Mouse (Mus musculus): ENCODE results near the gene Mrpl30.

Gene Mrpl30

GRCm38 (mm10) chr1:37890025-37890652 is at the start of gene Mrpl30, which contains the start of gene Mitd1:
Gene Mrpl30, plus strand, starts transcription at chr1:37890477.
Gene Mitd1, minus strand, starts transcription at chr1:37890411.
- DNase-seq (ENCODE audit: low spot score in 2 of 2): peak; percentile 76 to 83

GRCm38 (mm10) chr1:37846878-37847277 is 43.4 kb upstream of the Mrpl30 start:
- DNase-seq (ENCODE audit: low spot score in 2 of 2): no peak

- DNase-seq (ENCODE audit: low spot score in 2 of 2): no peak
Observed at GRCm38 (mm10) chr1:37850696-37851095, 39.6 kb upstream of the Mrpl30 start.

DNA sequence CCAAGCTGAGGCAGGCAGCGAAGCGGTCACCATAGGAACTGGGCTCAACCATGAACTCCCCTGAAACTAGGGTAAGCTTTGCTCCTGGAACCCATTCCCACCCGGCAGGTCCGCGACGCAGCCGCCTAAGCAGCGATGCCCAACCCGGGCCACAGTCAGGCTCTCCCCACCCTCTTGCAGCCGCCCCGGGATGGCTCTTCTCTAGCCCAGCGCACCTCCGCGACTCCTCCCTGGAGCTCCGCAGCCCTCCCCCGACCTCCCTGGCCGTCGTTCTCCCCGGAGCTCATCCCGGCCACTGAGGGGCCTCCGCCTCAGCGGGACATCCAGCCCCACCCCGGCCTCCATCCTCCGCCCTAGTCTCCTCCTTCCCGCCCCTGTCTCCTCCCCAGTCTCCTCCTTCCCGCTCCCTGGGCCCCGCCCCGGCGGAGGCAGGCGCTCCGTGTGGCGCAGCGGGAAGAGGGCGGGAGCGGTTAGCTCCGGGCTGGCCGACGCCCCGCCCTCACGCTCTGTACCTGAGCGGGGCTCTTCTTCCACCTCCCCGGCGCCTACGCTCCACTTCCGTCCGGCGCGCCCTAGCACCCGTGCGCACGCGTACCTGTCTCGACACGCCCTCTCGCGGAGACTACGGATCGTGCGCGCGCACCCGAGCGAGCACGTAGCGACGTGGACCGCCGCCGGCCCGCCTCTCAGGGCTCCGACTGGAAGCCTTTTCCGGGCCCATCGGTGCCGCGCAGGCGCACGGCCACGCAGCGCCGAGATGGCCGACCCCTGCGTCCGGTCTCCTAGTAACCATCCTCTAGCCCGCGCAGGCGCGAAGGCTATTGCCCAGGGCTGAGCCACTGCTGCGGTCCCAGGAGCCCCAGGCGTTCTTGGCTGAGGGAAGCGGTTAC is 25.5 kb upstream of the Mrpl30 start:
- peak; percentile 99 to 100 for DNase-seq (ENCODE audit: low spot score in 2 of 2)

DNA sequence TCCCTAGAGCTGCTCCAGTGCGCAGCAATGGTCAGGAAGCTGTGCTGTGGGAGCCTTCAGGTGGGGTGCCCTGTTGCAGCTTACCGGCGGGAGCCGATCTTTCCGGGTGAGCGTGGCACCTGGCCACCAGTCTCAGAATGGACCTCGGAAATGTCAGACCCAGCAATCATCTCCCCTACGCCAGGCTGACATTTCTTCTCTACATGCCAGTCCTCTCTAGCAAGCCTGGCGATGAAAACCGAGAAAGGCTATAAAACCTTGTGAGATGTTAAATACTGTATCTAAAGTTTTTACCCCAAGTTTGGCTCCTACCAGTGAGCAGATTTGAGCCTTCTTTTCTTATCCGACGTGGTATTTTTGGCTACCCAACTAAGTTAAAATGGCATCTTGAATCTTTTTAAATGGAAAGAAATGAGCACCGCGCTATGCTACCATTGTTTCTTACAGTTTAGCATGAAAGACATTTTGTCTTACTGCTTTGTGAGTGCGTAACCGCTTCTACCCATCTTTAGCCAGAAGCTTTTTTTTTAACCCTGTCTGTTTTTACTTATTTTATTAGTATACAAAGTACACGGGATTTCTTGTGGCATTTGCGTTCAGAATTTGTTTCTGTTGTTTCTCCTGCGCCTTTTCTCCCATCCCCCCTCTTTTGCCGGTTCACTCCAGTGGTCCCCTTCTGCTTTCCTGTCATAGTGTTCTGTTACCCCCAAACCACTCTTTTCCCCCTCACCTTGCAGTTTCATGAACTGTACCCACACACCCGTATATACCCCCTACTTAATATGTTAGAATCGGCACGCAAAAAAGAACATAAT is 24.7 kb upstream of the Mrpl30 start:
- DNase-seq (ENCODE audit: low spot score in 2 of 2): no peak

- DNase-seq (ENCODE audit: low spot score in 2 of 2): no peak
Observed at GRCm38 (mm10) chr1:37866286-37866685, 24.0 kb upstream of the Mrpl30 start, which contains the start of gene Tsga10. Gene Tsga10, minus strand, starts transcription at chr1:37866429.

DNA sequence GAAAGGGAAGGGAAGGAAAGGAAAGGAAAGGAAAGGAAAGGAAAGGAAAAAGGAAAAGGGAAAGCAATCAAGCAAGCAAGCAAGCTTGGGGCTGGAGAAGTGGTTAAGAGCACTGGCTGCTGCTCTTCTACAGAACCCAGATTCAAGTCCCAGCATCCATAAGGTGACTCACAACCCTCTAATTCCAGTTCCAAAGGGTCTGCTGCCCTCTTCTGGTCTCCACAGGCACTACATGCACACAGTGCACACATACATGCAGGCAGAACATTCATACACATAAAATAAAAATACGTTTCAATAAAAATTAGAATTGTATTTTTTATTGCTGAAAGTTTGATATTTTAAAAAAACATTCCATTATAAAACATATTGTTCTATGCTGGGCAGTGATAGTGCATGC is 23.2 kb upstream of the Mrpl30 start:
- DNase-seq (ENCODE audit: low spot score in 2 of 2): peak; percentile 48 to 49

DNA sequence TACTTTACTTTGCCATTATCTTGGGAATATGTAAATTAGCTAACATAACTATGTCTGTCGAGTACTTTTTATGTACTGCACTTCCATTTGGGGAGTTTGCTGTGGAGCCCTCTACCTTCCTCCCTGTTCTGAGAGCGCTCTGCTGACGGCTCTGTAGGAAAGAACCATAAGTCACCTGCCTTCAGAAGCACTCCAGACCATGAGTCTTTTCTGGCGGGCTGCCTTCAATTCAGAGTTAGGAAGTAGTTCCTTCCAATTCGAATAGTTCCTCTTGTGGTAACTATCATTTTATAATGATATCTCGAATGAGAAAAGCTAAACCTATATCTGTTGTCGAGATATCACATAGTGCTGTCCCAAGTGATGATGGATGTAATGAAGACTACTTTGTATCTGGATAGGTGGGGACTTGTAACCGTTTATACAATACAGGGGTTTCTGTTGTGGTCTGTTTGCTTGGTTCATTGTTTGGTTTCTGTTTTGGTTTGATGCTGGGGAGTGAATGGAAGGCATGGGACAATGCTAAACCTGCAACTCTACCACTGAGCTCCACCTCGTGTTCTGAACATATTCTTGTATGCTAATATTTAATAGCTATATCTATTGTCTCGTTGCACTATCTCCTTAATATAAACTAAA is 22.5 kb upstream of the Mrpl30 start:
- DNase-seq (ENCODE audit: low spot score in 2 of 2): no peak

GRCm38 (mm10) chr1:37868640-37869039 is 21.6 kb upstream of the Mrpl30 start:
- no peak for DNase-seq (ENCODE audit: low spot score in 2 of 2)

GRCm38 (mm10) chr1:37869362-37869761 is 20.9 kb upstream of the Mrpl30 start:
- no peak for DNase-seq (ENCODE audit: low spot score in 2 of 2)

- DNase-seq (ENCODE audit: low spot score in 2 of 2): peak in 1 of 2 experiments; percentile 9
Observed at GRCm38 (mm10) chr1:37871704-37872103, 18.6 kb upstream of the Mrpl30 start, which contains the start of gene Lipt1. Gene Lipt1, plus strand, starts transcription at chr1:37871738.

DNA sequence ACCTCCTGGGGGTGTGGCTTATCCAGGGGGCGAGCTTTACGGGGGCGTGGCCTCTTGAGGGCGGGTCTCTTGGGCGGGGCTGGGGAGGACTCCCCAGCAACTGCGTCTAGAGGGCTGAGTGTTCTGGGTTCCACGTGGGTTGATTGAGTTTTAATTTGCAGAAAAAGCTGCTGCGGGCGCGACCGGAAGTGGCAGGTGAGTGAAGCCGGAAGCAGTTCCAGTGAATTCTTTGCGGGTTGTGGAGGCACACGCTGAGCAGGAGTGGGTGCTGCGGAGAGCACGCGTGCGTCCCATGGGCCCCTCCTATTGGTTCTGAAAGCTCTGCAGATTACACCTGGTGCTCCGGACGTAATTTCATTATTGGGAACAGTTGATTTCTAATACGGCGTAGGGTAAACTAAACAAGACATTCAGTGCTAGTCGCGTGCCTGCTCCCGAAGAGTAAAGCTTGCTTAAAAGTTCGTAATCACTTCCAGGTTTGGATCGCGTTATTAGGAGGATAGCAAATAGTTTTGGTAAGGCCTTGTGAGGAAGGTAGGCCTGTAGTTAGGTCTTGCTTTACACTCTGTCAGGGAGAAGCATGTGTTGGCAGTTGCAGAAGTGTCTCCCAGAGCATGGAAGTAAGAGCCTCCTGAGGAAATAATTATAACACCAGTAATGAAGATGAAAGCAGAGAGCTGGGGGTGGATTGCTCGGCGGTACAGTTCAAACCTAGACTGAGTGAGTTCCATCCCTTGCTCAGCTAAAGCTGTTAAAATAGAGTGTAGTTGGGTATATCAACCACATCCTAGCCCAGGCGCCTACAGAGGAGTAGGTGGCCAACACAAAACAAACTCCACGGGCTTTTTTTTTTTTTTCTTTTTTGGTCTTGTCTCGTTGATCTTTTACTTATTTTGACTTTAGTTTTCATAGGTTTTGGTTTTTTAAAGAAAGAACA is 17.9 kb upstream of the Mrpl30 start:
- DNase-seq (ENCODE audit: low spot score in 2 of 2): peak; percentile 79 to 83

DNA sequence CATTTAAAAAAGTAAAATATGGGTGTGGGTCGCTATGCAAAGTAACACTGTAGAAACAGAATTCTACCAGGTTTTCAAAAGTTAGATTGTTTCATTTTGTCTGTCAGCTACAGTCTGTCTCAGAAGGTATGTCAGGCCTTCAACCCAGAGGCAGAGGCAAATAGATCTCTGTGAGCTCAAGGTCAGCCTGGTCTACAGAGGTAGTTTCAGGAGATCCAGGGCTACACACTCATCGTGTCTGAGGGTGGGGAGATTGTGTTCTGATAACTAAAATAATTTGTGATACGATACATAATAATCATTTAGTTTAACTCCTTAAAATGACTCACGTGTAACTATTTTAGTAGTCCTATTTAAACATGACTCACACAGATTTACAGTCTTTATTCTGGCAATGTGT is 17.1 kb upstream of the Mrpl30 start:
- no peak for DNase-seq (ENCODE audit: low spot score in 2 of 2)

DNA sequence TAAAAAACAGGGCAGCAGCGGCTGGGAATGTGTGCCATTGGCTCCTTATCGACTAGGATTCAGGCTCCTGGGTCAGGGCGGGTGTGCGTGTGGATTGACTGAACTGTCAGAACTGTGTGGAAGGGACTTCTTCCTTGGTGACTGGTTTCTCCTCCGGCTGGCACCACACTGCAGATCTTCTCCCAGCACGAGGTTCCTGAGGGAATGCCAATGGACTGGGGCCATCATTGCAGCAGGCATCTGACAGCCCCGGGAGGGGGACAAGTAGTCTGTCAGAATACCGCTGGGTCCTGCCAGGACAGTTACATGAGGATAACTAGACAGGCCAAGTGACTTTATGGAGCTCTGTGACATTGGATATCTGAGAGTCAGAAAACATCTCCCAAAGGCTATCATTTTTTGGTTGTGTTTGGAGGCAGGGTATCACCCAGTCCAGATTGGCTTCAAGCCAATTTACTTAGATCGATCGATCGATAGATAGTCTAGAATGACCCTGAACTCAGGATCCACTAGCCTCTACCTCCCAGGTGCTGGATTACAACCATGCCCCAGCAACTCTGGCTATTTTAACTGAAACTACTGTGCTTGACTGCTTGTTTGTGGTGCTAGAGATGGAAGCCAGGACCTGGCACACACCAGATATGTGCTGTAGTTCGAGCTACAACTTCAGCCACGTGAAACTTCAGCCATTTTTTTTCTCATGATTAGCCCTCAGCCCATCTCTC is 12.4 kb upstream of the Mrpl30 start:
- DNase-seq (ENCODE audit: low spot score in 2 of 2): no peak

- no peak for DNase-seq (ENCODE audit: low spot score in 2 of 2)
Observed at GRCm38 (mm10) chr1:37883411-37883810, 6.9 kb upstream of the Mrpl30 start.

DNA sequence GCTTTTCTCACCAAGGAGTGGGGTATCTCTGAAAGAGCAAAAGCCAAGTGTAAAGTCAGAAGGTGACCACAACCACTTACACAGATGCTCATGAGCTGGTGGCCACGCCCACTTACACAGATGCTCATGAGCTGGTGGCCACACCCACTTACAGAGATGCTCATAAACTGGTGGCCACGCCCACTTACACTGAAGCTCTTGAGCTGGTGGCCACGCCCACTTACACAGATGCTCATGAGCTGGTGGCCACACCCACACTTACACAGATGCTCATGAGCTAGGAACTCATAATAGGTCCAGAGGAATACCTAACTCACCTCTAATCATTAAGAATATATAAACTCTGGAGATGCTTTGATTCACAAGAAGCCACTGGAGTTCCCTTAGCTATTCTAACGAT is 5.8 kb upstream of the Mrpl30 start:
- no peak for DNase-seq (ENCODE audit: low spot score in 2 of 2)

GRCm38 (mm10) chr1:37889206-37889605 is 1.1 kb upstream of the Mrpl30 start:
- no peak for DNase-seq (ENCODE audit: low spot score in 2 of 2)

- no peak for DNase-seq (ENCODE audit: low spot score in 2 of 2)
Observed at GRCm38 (mm10) chr1:37891400-37891799, 1.1 kb downstream of the Mrpl30 start.

DNA sequence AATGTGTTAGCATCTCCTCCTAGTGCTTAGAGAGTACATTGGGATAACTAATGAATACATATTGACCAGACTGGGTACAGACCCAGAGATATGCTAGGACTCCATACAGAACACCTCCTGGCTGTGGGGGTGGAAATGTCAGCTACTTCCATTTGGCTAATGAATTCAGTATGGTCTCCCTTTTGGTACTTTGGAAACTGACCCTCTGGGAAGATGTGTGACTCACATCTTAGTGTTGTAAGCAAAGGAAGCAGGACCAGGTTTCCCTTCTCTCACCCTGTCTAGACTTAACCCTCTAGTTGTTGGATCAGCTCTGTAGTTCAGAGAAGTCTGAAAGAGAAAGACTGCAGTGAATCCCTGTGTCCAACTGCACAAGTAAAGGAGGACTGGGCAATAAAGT is 4.3 kb downstream of the Mrpl30 start:
- DNase-seq (ENCODE audit: low spot score in 2 of 2): no peak

DNA sequence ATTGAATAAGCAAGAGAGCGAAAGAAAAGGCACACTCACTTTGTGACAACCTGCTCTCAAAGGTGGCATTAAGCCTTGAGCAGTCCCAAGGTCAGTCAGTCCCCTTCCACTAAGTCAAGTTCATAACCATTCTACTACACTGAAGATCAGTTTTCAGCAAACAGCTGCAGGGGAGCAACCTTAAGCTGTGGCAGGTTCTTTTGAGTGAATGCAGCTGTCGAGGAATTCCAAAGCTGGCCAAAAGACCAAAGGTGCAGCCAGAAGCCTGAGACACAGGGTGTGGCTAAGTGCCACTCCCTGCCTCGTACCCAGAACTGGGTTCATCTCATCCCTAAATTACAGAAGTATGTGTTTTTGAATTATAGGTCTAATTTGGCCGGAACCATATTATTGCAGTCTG is 9.5 kb downstream of the Mrpl30 start:
- DNase-seq (ENCODE audit: low spot score in 2 of 2): no peak
